12 mouse cellular contexts compared by ENCODE assay signal in the genomic region with DNA sequence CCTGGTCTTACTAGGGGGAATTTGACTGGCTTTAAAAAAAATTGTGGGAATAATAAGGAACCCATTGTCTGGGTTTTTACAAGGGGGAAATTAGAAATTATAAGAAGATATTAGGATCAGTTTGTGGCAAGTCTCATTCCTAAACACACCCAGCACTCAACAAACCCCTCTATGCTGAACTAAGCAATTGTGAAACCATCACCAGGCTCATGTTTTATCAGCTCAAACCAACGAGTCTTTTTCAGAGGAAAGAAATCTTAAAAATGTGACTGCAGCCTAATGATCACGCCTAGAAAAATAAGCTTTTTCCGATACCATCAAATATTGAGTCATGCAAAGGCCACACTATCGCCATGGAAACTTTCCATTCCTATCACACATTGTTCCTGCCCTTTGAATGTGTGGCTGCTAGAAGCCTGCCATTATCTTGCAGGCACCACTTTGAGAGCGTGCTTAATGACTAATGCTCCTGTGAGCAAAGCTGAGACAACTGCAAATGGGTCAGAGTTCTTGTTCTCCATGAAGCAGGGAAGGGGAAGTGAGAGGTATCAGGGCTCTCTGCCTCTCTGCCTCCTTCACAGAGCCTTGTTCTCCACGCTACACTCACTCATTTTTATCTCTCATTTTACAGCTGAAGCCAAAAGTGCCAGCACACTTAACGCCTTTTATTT. TPM values are rescaled to one million over a fixed set of nuclear protein-coding genes. Genes with fewer than 3 reads are reported as not detected.
A peak's percentile ranks its signal among the peaks of the same experiment; 100 is the strongest.
DNase-seq lines count a peak whose midpoint lies in the region; ATAC-seq and TF ChIP-seq lines count a peak whose summit lies in the region.
"Had no signal": no experiment of that assay in that cellular context is flagged by ENCODE, and none has a peak within 500 bp of the region (broad histone marks: within the 10 kb centered on the region; RNA-seq: fewer than 3 reads in every experiment).

No protein-coding gene starts in this region.

- no peak for TF ChIP-seq RAD21 in MEL (IDR thresholded peaks at IDR 0.05; ENCODE audit: low read depth, low read length)

- H3K4me2 ChIP-seq in hindbrain, embryonic 13.5 days = no peak overlapping the region
- H3K4me2 ChIP-seq in forebrain, embryonic 13.5 days = no peak overlapping the region
- no peak overlapping the region for H3K4me2 ChIP-seq in midbrain, embryonic 16.5 days (ENCODE audit: low read length)
- H3K4me2 ChIP-seq in hindbrain, embryonic 12.5 days (replicated peaks) = no peak overlapping the region
- H3K4me2 ChIP-seq: liver, embryonic 12.5 days had no signal

- 47% methylated on average over 7 of the region's 7 CpGs for WGBS in hindbrain, embryonic 13.5 days
- WGBS in hindbrain, embryonic 10.5 days = 80% methylated on average over 7 of the region's 7 CpGs
- 38% methylated on average over 7 of the region's 7 CpGs for whole genome bisulfite sequencing in forebrain, embryonic 13.5 days
- 35% methylated on average over 7 of the region's 7 CpGs for WGBS in midbrain, embryonic 16.5 days
- 63% methylated on average over 7 of the region's 7 CpGs for WGBS in hindbrain, embryonic 12.5 days

- intact Hi-C loops in gastrocnemius, adult 2 months (cut with DNase I) = no loop called here

- no peaks in the 10 kb centered on the region for H3K9me3 ChIP-seq in hindbrain, embryonic 13.5 days
- H3K9me3 ChIP-seq in hindbrain, embryonic 10.5 days = no peaks in the 10 kb centered on the region
- H3K9me3 ChIP-seq in MEL (replicated peaks; ENCODE audit: insufficient read depth, low read length) = no peaks in the 10 kb centered on the region
- no peaks in the 10 kb centered on the region for H3K9me3 ChIP-seq in forebrain, embryonic 13.5 days (replicated peaks)
- H3K9me3 ChIP-seq in midbrain, embryonic 16.5 days (replicated peaks; ENCODE audit: control insufficient read depth, low read length, poor library complexity, severe bottlenecking) = no peaks in the 10 kb centered on the region
- H3K9me3 ChIP-seq in hindbrain, embryonic 12.5 days (replicated peaks) = no peaks in the 10 kb centered on the region
- H3K9me3 ChIP-seq: G1E; liver, embryonic 12.5 days had no signal

- TF ChIP-seq POLR2A in MEL (IDR thresholded peaks at IDR 0.05; ENCODE audit: control insufficient read depth in 1 of 2, insufficient read depth in 1 of 2, low read depth in 1 of 2, low read length in 2 of 2, poor library complexity in 1 of 2) = no peak

- no peaks in the 10 kb centered on the region for H3K36me3 ChIP-seq in hindbrain, embryonic 13.5 days
- peaks cover 73% of the 10 kb centered on the region for H3K36me3 ChIP-seq in hindbrain, embryonic 10.5 days
- no peaks in the 10 kb centered on the region for H3K36me3 ChIP-seq in MEL (ENCODE audit: control insufficient read depth in 1 of 2, insufficient read depth in 2 of 2, low read length in 2 of 2)
- peaks cover 21% of the 10 kb centered on the region for H3K36me3 ChIP-seq in forebrain, embryonic 13.5 days (ENCODE audit: poor library complexity, severe bottlenecking)
- no peaks in the 10 kb centered on the region for H3K36me3 ChIP-seq in midbrain, embryonic 16.5 days (ENCODE audit: control insufficient read depth, insufficient read depth, low read length)
- H3K36me3 ChIP-seq in hindbrain, embryonic 12.5 days = no peaks in the 10 kb centered on the region
- H3K36me3 ChIP-seq: G1E had no signal

- TF ChIP-seq EP300 in MEL (IDR thresholded peaks at IDR 0.05; ENCODE audit: low read depth in 1 of 2, low read length in 2 of 2) = peak; percentile 21 to 48; a peak in 3 of 4 replicates

- H3K4me3 ChIP-seq in hindbrain, embryonic 13.5 days = no peak overlapping the region
- H3K4me3 ChIP-seq in hindbrain, embryonic 10.5 days = no peak overlapping the region
- H3K4me3 ChIP-seq in MEL (ENCODE audit: control insufficient read depth in 1 of 2, insufficient read depth in 1 of 2, low read depth in 2 of 2, low read length in 2 of 2) = no peak overlapping the region; a peak in 1 of 4 replicates
- no peak overlapping the region for H3K4me3 ChIP-seq in forebrain, embryonic 13.5 days
- no peak overlapping the region for H3K4me3 ChIP-seq in midbrain, embryonic 16.5 days (ENCODE audit: low read depth, low read length)
- no peak overlapping the region for H3K4me3 ChIP-seq in gastrocnemius, adult 2 months
- no peak overlapping the region for H3K4me3 ChIP-seq in hindbrain, embryonic 12.5 days
- H3K4me3 ChIP-seq: liver, embryonic 12.5 days had no signal

- 0 out of 2 replicates have a peak, but pooled peaks have one; percentile 32 for ATAC-seq in hindbrain, embryonic 13.5 days (ENCODE audit: low FRiP score)
- ATAC-seq in forebrain, embryonic 13.5 days = peak; percentile 42; the same call in 1 of the 2 replicates
- ATAC-seq in midbrain, embryonic 16.5 days = peak; percentile 30; the same call in 1 of the 2 replicates
- ATAC-seq in hindbrain, embryonic 12.5 days (ENCODE audit: low FRiP score) = no peak
- ATAC-seq: inflammation-experienced regulatory T-cells, adult 6 months; liver, embryonic 12.5 days had no signal

- no peak overlapping the region for H3K9ac ChIP-seq in hindbrain, embryonic 13.5 days
- H3K9ac ChIP-seq in MEL (ENCODE audit: control insufficient read depth, low read depth, low read length, poor library complexity, severe bottlenecking) = no peak overlapping the region
- no peak overlapping the region for H3K9ac ChIP-seq in forebrain, embryonic 13.5 days
- no peak overlapping the region for H3K9ac ChIP-seq in midbrain, embryonic 16.5 days (ENCODE audit: low read depth, low read length)
- no peak overlapping the region for H3K9ac ChIP-seq in hindbrain, embryonic 12.5 days
- H3K9ac ChIP-seq: liver, embryonic 12.5 days had no signal

- H3K4me1 ChIP-seq in hindbrain, embryonic 13.5 days (replicated peaks) = peaks cover 16% of the 10 kb centered on the region
- peaks cover 6% of the 10 kb centered on the region; the same call in 1 of the 2 replicates for H3K4me1 ChIP-seq in hindbrain, embryonic 10.5 days (replicated peaks)
- no peaks in the 10 kb centered on the region for H3K4me1 ChIP-seq in MEL (ENCODE audit: control insufficient read depth in 1 of 2, insufficient read depth in 2 of 2, low read length in 2 of 2)
- H3K4me1 ChIP-seq in forebrain, embryonic 13.5 days = peaks cover 9% of the 10 kb centered on the region
- peaks cover 11% of the 10 kb centered on the region; the same call in 1 of the 2 replicates for H3K4me1 ChIP-seq in midbrain, embryonic 16.5 days (ENCODE audit: control insufficient read depth, insufficient read depth, low read length)
- peaks cover 9% of the 10 kb centered on the region; the same call in 1 of the 2 replicates for H3K4me1 ChIP-seq in hindbrain, embryonic 12.5 days
- H3K4me1 ChIP-seq: liver, embryonic 12.5 days had no signal

- DNase-seq in hindbrain, embryonic 10.5 days (ENCODE audit: low spot score) = no peak
- DNase-seq in MEL (ENCODE audit: low read depth, low spot score) = peak; percentile 79
- no peak for DNase-seq in gastrocnemius, adult 2 months
- DNase-seq in cerebellum, adult 18-20 months = no peak

- H3K27me3 ChIP-seq in hindbrain, embryonic 13.5 days = no peaks in the 10 kb centered on the region
- no peaks in the 10 kb centered on the region for H3K27me3 ChIP-seq in hindbrain, embryonic 10.5 days (ENCODE audit: insufficient read depth, poor library complexity, severe bottlenecking)
- no peaks in the 10 kb centered on the region; a peak in 1 of 4 replicates for H3K27me3 ChIP-seq in MEL (ENCODE audit: control insufficient read depth in 1 of 2, insufficient read depth in 2 of 2, low read length in 2 of 2)
- no peaks in the 10 kb centered on the region for H3K27me3 ChIP-seq in forebrain, embryonic 13.5 days
- no peaks in the 10 kb centered on the region for H3K27me3 ChIP-seq in midbrain, embryonic 16.5 days (ENCODE audit: control insufficient read depth, insufficient read depth, low read depth, low read length)
- no peaks in the 10 kb centered on the region for H3K27me3 ChIP-seq in hindbrain, embryonic 12.5 days
- H3K27me3 ChIP-seq: liver, embryonic 12.5 days had no signal

- H3K27ac ChIP-seq in hindbrain, embryonic 13.5 days = no peak overlapping the region
- H3K27ac ChIP-seq in hindbrain, embryonic 10.5 days = no peak overlapping the region
- peak overlapping the region; percentile 61 for H3K27ac ChIP-seq in MEL (ENCODE audit: control insufficient read depth, low read depth, low read length)
- peak overlapping the region; percentile 72 for H3K27ac ChIP-seq in forebrain, embryonic 13.5 days
- peak overlapping the region; percentile 53 for H3K27ac ChIP-seq in midbrain, embryonic 16.5 days (ENCODE audit: low read length)
- H3K27ac ChIP-seq in gastrocnemius, adult 2 months = no peak overlapping the region
- no peak overlapping the region for H3K27ac ChIP-seq in hindbrain, embryonic 12.5 days
- H3K27ac ChIP-seq: liver, embryonic 12.5 days had no signal

- no peaks in the 10 kb centered on the region for H3K79me2 ChIP-seq in MEL (ENCODE audit: control insufficient read depth, insufficient read depth, low read length, poor library complexity)

- TF ChIP-seq CTCF in MEL (IDR thresholded peaks at IDR 0.05 in 2 of 3, conservative IDR thresholded peaks at IDR 0.05 in 1 of 3; ENCODE audit: control insufficient read depth in 1 of 3, insufficient read depth in 1 of 3, low read depth in 2 of 3, low read length in 3 of 3, poor library complexity in 1 of 3, severe bottlenecking in 1 of 3) = no peak
- TF ChIP-seq CTCF in gastrocnemius, adult 2 months (IDR thresholded peaks at IDR 0.05) = no peak

TF ChIP-seq in MEL, 35 proteins besides CTCF, POLR2A, EP300 and RAD21 (continues in another document):
- TF ChIP-seq ZMIZ1 (IDR thresholded peaks at IDR 0.05; ENCODE audit: low read depth, low read length) (no peak), NRF1 (IDR thresholded peaks at IDR 0.05; ENCODE audit: insufficient read depth, low read depth, low read length, poor library complexity, severe bottlenecking) (no peak), E2F4 (IDR thresholded peaks at IDR 0.05; ENCODE audit: borderline replicate concordance, low read depth, low read length) (no peak), MYB (IDR thresholded peaks at IDR 0.05; ENCODE audit: low read depth, low read length) (no peak), GATA1 (IDR thresholded peaks at IDR 0.05; ENCODE audit: low read depth, low read length) (peak; percentile 29; the same call in 1 of the 2 replicates), MAX (IDR thresholded peaks at IDR 0.05; ENCODE audit: low read length) (peak; percentile 32; the same call in 1 of the 2 replicates), SIN3A (IDR thresholded peaks at IDR 0.05; ENCODE audit: low read length) (peak; percentile 51; the same call in 1 of the 2 replicates)

RNA-seq across cellular contexts. Expression of gene Gldc, which starts 50.1 kb away (rescaled TPM):
- 8.6 and 9.1 TPM in 2 replicates for polyA plus RNA-seq in hindbrain, embryonic 13.5 days (2015; fragmentation: Nextera tagmentation; extraction: Ambion mirVana)
- 26.9 and 27.6 TPM in 2 replicates for polyA plus RNA-seq in hindbrain, embryonic 10.5 days (2016; fragmentation: Nextera tagmentation; extraction: Ambion mirVana)
- 0.04 and 0.10 TPM in 2 replicates for total RNA-seq in MEL (2012; rRNA removed)
- polyA plus RNA-seq in MEL (2012; ENCODE audit: insufficient read depth in 1 of 2, insufficient read length in 2 of 2, low read depth in 1 of 2, low replicate concordance in 2 of 2, missing spikeins in 1 of 2) = 1 to 10 TPM in 1 of 2 experiments, not detected in 1; 1.2 TPM
- polyA plus RNA-seq in forebrain, embryonic 13.5 days (2015; fragmentation: Nextera tagmentation; extraction: Ambion mirVana) = 23.5 and 25.2 TPM in 2 replicates
- 5.9 and 6.3 TPM in 2 replicates for polyA plus RNA-seq in midbrain, embryonic 16.5 days (2015; fragmentation: Nextera tagmentation; extraction: Ambion mirVana)
- under 1 TPM in 1 of 2 experiments, not detected in 1; 0.11 TPM for total RNA-seq in gastrocnemius, adult 2 months (2021)
- polyA plus RNA-seq in hindbrain, embryonic 12.5 days (2016; fragmentation: Nextera tagmentation; extraction: Ambion mirVana) = 19.9 and 21.2 TPM in 2 replicates
- total RNA-seq: monocyte, adult 5-6 weeks had no signal
- polyA plus RNA-seq: G1E had no signal

Comparison
In these comparisons a context has a peak if more than half of its experiments do, and no peak if none do; other contexts are left out.
1. H3K27ac ChIP-seq: peak in MEL (single experiment), forebrain, embryonic 13.5 days (single experiment) and midbrain, embryonic 16.5 days (single experiment); none in hindbrain, embryonic 13.5 days (single experiment), hindbrain, embryonic 10.5 days (single experiment), gastrocnemius, adult 2 months (single experiment) and hindbrain, embryonic 12.5 days (single experiment).